Mouse (Mus musculus) left cerebral cortex, postnatal 14 days (tissue): ENCODE data around the gene C130026I21Rik. TPM values are rescaled to one million over a fixed set of nuclear protein-coding genes. Genes with fewer than 3 reads are reported as not detected.
A peak's percentile ranks its signal among the peaks of the same experiment; 100 is the strongest.
"Not testable (repeated sequence)": the region's sequence is repeated elsewhere in the genome, so short reads cannot be mapped to it uniquely, and the experiment has no call there.

Experiments used
- DNase-seq, 2 experiments: peaks; one replicate each; pipeline ENCODE4 v3.0.0; 2021 to 2022; ENCODE audit warnings: low spot score in 2 of 2, mixed read lengths in 1 of 2
- intact Hi-C: fragments of 180-260 bp; cut with DNase I; formaldehyde crosslinking; loops from one replicate; pipeline ENCODE4 v1.15.1; 2025
- total RNA-seq, 2 experiments: library from RNA; stranded (reverse); gene quantifications; 2 replicates each; pipeline ENCODE4 v1.2.3; 2021

C130026I21Rik gene
- total RNA-seq, 2 experiments from 2014 or later, result 0.49 to 0.79 TPM

DNA sequence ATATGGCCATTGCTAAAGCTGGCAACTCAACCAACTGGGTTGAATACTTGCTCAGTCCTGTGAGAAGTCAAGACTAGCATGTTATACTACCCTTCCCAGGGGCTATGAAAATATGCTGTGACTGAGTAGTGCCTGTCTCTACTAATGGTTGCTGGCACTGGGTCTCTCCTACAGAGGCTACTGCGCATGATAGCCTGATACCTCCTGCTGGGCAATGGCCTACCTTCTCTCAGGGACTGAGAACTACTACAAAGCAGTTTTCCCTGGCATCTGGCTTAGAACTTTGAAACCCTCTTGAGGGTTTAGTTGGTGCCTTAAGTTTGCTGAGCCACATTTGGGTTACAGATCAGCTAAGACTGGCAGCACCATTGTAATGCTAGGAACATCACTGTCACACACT is 184.2 kb downstream of the C130026I21Rik start:
- intact Hi-C loops, DNase-seq: not testable (repeated sequence)

- intact Hi-C loops, DNase-seq: not testable (repeated sequence)
Measured at GRCm38 (mm10) chr1:85084803-85085202, 185.6 kb downstream of the C130026I21Rik start.

GRCm38 (mm10) chr1:85073099-85073498 is 197.3 kb downstream of the C130026I21Rik start:
- intact Hi-C loops, DNase-seq: not testable (repeated sequence)

DNA sequence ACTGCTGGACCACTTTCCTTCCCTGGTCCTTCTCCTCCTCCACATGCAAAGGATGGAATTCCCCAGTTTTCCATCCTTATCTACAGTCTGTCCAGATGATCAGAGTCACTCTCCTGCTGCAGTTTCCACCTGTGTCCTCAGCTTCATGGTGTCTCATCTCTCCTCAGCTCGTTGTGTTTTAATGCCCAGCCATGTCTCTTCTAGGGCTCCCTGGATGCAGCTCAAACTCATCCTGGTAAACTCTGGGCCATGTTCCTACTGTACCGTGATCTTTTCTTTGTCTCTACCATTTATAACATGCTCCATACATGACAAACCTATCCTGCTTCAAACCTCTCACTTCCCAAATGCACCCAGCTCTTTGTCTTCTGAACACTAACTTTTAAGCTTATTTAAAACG is 198.7 kb downstream of the C130026I21Rik start:
- intact Hi-C loops, DNase-seq: not testable (repeated sequence)

DNA sequence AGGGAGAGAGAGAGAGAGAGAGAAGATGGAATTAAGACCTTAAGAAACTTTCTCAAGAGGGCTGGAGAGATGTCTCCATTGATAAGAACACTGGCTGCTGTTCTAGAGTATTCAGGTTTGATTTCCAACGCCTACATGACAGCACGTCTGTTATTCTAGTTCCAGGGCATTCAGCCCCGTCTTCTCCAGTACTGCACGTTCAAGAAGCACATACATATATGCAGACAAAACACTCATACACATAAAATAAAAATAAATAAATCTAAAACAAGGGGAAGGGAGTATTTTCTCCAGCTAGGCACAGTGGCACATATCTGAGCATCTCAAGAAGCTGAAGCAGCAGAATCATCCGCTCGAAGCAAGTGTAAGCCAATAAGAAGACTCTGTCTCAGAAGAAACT is 234.6 kb downstream of the C130026I21Rik start:
- DNase-seq, intact Hi-C loops: not testable (repeated sequence)

GRCm38 (mm10) chr1:85034394-85034793 is 236.0 kb downstream of the C130026I21Rik start:
- not testable (repeated sequence) for DNase-seq

GRCm38 (mm10) chr1:85033616-85034015 is 236.8 kb downstream of the C130026I21Rik start:
- intact Hi-C loops, DNase-seq: not testable (repeated sequence)

More at GRCm38 (mm10) chr1:85034394-85034793, 236.0 kb downstream of the C130026I21Rik start:
- intact Hi-C loops, result not testable (repeated sequence)

DNA sequence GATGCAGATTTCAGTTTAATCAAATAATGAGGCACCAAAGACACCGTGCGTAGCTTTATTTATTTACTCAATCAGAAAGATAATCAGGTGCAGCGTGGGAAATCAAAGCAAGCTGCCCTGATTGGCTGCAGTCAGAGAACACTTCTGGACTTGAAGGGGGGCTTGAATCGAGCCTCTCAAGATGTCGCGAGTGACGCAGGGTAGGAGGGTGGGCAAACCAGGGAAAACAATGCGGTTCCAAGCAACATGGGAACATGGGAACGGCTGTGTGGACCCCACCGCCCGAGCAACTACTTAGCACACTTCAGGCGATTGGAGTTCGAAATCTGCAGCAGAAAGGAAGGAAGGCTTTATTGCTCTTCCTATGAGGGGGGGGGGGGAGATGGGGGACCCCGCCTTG is 240.2 kb downstream of the C130026I21Rik start:
- intact Hi-C loops, DNase-seq: not testable (repeated sequence)

- DNase-seq, intact Hi-C loops: not testable (repeated sequence)
Measured at GRCm38 (mm10) chr1:85011933-85012332, 258.4 kb downstream of the C130026I21Rik start.

DNA sequence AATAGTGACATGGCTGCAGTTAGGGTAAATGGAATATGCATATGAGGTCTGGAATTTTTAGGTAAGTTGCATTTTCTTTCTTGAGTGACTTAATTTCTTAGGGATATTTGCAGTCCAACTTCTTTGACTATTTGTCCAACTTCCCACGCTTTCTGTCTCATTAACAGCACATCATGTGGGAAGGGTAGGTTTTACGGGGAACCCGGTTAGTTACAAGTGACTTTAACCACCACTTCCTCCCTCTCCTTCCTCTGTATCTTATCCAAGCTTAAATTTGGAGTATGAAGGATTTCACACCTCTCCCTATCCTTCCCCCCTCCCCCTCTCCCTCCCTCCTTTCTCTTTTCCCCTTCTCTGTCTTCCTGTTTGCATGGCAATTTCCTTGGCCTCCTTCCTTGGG is 259.4 kb downstream of the C130026I21Rik start:
- intact Hi-C loops, DNase-seq: not testable (repeated sequence)

DNA sequence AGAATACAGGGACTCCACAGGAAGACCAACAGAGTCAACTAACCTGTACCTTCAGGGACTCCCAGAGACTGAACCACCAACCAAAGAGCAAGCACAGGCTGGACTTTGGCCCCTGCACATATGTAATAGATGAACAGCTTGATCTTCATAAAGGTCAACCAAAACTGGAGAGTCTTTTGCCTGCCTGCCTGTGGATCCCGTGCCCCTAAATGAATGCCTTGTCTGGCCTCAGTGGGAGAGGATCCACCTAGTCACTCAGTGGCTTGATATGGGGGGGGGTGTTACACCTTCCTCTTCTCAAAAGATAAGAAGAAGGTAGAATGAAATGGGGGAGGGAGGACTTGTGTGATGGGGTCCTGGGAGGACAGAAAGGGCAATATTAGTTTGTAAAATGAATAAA is 262.6 kb downstream of the C130026I21Rik start:
- DNase-seq, intact Hi-C loops: not testable (repeated sequence)

- intact Hi-C loops, DNase-seq: not testable (repeated sequence)
Measured at GRCm38 (mm10) chr1:84999241-84999640, 271.1 kb downstream of the C130026I21Rik start.

- DNase-seq, intact Hi-C loops: not testable (repeated sequence)
Measured at GRCm38 (mm10) chr1:84996305-84996704, 274.1 kb downstream of the C130026I21Rik start.

GRCm38 (mm10) chr1:84994461-84994860 is 275.9 kb downstream of the C130026I21Rik start:
- peak; percentile 15 to 28 for DNase-seq
- intact Hi-C loops, result not testable (repeated sequence)

DNA sequence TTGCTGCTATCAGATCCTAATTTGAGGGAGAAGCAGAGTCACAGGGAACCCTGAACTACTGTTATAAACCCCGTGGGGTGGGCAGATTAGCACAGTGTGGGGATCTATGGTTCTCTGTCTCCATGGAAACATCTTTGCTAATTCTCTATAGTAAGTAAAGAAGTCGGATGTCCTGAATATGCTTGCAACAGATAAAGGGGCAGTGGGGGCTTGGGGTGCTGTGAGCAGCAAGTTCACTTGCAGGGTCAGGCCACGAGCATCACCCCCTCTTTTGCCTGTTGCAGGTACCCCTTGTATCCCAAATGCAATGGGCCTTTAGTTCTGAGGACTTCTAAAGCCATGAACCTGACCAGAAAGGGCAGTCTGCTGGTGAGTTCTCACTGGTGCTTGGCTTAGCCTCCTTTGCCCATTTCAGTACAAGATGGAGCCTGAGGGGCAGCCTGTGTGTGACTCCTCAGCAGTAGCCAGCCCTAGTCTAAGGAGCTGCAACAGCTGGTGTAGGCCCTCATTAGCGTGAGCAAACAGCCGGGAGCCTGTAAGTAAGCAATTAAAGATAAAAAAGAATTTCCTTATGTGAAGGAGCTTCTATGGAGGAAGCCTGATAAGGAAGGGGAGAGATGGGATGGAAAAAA is 276.6 kb downstream of the C130026I21Rik start:
- DNase-seq, intact Hi-C loops: not testable (repeated sequence)

- DNase-seq, intact Hi-C loops: not testable (repeated sequence)
Measured at GRCm38 (mm10) chr1:84993235-84993634, 277.1 kb downstream of the C130026I21Rik start.

DNA sequence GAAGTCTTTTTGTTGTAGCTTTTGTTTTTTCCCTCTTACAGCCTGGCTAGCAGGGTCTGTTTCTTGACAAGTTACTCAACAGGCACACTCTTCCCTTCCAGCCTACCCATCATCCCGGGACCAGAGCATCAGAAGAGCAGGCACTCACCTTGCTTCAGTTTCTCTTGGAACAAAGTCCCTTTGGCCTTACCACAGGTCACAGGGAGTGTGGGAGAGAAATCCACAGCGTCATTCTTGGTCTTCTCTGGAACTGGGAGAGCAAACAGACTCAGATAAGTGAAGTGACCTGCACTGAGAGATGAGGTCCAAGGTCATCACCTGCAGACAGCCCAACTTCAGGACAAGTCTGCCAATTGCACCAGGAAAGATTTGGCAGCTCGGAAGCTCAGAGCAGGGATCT is 277.5 kb downstream of the C130026I21Rik start:
- DNase-seq, intact Hi-C loops: not testable (repeated sequence)

DNA sequence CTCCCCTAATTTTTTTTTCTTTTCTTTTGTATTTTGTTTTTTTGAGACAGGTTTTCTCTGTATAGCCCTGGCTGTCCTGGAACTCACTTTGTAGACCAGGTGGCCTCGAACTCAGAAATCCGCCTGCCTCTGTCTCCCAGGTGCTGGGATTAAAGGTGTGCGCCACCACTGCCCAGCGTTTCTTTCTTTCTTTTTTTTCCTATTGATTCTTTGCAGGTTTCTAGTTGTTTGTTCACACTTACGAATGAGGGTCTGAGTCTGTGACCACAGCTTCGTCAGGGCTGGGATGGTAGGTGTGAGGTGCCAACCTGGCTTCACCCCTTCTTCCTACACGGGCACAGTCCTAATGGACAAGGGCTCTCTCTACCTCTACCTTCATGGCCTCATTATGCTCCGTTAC is 281.3 kb downstream of the C130026I21Rik start:
- DNase-seq, intact Hi-C loops: not testable (repeated sequence)

GRCm38 (mm10) chr1:84987729-84988128 is 282.6 kb downstream of the C130026I21Rik start:
- intact Hi-C loops, DNase-seq: not testable (repeated sequence)

GRCm38 (mm10) chr1:84961779-84962178 is 308.6 kb downstream of the C130026I21Rik start:
- DNase-seq, intact Hi-C loops: not testable (repeated sequence)

- DNase-seq, result not testable (repeated sequence)
Measured at GRCm38 (mm10) chr1:84957713-84958112, 312.7 kb downstream of the C130026I21Rik start.

More at GRCm38 (mm10) chr1:84957713-84958112, 312.7 kb downstream of the C130026I21Rik start:
- intact Hi-C loops, result not testable (repeated sequence)
